Mouse (Mus musculus): Measurements from ENCODE around the gene Cdc5l.

Gene Cdc5l

DNA sequence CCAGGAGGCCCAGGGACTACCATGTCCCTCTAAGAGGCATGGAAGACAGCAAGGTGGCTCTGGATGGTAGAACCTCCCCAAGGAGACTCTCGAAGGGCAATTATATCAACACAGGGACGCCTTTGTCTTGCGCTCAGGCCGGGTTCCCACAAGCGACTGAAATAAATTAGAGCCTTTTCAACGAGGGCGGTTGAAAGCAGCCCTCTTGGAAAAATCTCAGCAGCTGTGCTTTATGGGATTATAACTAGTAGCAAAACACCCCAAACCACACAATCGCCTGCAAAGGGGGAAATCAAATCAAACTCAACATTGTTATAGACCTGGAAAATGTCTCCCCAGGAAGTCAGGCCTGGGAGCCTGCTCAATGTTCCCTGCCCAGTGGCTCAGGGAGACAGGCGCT, 62.5 kb downstream of the Cdc5l start:
- in situ Hi-C loops (cut with MboI, MseI) = loop anchor here (5.0 to 10.0 kb wide), 2 partner anchors 74 to 136 kb away; no protein-coding TSS in a partner anchor

DNA sequence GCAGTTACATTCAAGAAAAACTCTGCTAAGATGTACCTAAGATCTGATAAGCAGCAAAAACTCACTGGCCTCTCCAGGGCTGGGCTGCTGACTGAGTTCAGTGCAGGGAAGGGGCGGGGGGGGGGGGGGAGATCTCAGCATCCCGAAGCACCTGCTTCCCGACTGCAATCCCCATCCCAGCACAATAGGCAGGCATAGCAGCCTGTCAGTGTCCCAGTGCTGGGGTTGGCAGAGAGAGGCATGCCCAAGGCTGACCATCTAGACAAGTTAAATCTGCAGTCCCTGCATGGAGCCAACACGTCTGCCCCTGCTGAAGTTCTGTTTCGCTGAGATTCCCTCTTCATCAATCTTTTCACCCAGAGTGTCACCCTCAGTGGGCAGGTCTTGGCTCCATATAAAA, 63.0 kb downstream of the Cdc5l start:
- in situ Hi-C loops (cut with MboI, MseI) = loop anchor here (5.0 to 10.0 kb wide), 2 partner anchors 73 to 136 kb away; no protein-coding TSS in a partner anchor

DNA sequence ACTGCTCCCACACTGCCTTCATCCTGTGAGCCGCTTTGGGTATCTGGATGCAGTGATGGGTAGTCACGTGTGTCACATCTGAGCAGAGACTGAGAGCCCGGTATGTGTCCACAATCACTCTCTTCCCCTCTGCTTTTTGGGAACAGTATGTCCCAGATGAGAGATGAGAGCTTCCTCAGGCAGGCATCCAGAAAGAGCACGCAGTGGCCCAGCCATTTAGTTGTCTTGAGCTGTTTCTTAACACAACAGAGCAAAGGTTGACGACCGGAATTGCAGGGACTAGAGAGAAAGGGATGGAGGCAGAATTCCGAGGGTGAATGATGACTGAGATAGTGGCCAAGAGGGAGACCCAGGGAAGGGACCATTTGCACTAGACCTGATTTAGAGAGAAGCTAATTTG, 68.7 kb downstream of the Cdc5l start:
- in situ Hi-C loops (cut with MboI, MseI) = no loop called here

DNA sequence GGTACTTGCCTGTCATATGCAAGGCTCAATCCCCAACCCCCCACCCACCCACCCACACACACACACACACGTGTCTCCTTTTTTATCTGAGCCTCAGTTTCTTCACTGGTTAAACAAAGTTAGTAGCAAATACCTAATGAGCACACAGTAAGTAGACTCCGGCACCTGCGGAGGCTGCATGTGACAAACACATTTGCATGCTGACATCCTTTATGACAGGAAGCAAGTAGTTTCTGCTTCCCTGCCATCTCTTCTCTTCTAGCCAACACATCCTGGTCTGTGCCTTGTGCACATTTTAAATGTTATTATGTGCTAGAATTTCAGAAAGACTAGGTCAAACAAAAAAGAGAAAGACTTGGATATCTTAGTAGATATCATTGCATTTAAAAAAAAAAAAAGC, 72.6 kb downstream of the Cdc5l start:
- in situ Hi-C loops (cut with MboI, MseI) = no loop called here

DNA sequence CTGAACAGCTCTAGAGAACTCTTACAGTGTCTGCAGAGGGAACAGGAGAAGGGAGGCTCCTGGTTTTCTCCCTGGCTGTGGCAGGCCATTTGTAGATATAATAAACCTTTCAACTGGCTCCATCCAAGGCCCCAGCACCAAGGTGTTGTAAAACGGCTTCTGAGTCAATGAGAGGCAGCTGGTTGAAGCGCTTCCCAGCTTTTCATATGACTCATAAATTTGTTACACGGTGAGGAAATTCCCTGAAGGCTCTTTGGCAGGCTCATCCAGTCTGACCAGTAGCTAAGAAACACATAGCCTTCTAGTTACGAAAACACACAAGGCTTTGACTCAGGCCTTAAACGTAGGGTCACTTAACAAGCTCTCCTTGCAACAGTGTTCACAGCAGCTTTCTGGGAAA, 74.1 kb downstream of the Cdc5l start:
- in situ Hi-C loops (cut with MboI, MseI) = no loop called here

DNA sequence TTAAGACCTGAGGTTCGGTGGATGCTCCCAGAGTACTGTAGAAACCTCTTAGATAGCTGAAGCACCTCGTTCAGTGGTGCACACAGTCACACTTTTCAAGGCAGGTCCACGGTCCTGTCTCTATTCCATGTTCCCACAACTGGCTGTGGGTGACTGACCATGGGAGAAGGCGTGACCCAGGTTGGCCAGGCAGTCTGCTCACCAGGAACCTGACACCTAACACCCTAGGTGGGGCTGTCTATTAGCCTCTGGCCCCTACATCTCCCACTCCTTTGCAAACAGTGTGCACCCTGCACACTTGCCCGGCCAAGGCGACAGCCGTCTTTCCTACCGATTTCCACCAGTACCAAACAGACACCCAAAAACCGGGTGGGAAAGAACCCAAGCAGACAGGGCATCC, 77.1 kb downstream of the Cdc5l start:
- in situ Hi-C loops (cut with MboI, MseI) = no loop called here

DNA sequence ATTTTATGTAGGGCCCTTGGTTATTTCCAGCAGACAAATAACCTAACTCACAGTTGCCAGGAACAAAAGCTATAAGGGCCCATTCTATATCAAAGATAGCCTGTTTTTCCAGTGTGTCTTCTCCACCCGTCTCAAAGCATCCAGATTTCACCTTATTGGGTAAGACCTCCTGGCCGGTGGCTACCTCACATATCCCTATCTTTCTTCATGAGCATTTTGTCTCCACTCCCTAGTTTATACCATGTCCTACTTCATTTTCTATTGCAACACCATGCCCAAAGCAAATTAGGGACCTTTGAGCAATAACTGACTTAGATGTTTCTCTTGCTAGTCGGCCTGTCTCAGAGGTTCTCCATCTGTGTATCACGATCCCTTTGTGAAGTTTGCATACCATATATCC, 85.6 kb downstream of the Cdc5l start:
- in situ Hi-C loops (cut with MboI, MseI) = no loop called here
